Mouse (Mus musculus): ENCODE results near the gene Cdc14a. TPM values are rescaled to one million over a fixed set of nuclear protein-coding genes. Genes with fewer than 3 reads are reported as not detected.

Cdc14a gene
- polyA plus RNA-seq, 1 experiment from 2014 or later, result 9.8 TPM

DNA sequence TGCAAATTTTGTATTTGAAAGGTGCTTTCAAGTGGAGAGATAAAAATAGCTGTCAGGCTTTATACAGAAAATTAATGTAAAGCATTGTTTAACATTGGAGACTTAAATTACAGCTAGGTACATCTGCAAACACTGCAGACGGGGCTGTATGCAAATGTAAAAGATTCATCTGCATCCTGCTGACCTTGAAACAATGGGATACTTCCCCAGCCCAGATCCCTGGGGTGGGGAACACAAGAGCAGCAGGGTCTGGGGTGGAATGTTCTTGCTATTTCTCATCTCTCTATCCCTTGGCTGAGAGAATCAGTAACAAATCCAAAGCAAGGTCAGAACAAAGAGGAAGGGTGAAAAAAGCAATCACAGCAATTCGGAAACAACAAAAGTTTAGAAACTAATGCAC is 139.8 kb downstream of the Cdc14a start:
- peaks cover 15% of the 10 kb centered on the region for H3K4me1 ChIP-seq (replicated peaks)
- peaks cover 5% of the 10 kb centered on the region; the same call in 1 of the 2 replicates for H3K36me3 ChIP-seq
- no peak overlapping the region for H3K4me3 ChIP-seq (replicated peaks)
- H3K9me3 ChIP-seq, result no peaks in the 10 kb centered on the region
- H3K27me3 ChIP-seq, result no peaks in the 10 kb centered on the region
- no peak overlapping the region for H3K27ac ChIP-seq
- WGBS, result 27% methylated on average over 2 of the region's 2 CpGs
- H3K4me2 ChIP-seq (replicated peaks), result no peak overlapping the region
- no peak for ATAC-seq
- no peak overlapping the region for H3K9ac ChIP-seq (replicated peaks)

DNA sequence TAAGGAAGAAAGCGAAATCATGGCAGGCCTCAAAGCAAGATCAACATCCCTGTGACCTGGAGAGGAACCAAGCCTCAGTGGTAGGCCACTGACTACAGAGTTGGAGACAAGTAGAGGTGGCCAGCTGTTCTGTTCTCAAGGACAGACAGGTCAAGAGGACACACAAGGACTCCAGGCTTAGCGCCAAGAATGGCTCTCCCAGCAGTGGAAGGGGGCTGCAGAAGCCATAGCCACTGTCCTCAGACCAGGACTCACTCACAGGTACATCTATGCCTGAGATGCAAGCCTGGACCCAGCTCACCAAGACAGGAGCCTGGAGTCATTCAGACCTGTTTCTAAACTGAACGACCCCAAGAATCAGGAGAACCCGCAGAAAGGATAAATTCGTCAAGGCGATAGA is 142.2 kb downstream of the Cdc14a start:
- H3K9ac ChIP-seq (replicated peaks), result no peak overlapping the region
- no peak for ATAC-seq
- H3K4me3 ChIP-seq (replicated peaks), result no peak overlapping the region
- no peak overlapping the region for H3K4me2 ChIP-seq (replicated peaks)
- H3K4me1 ChIP-seq (replicated peaks), result peaks cover 15% of the 10 kb centered on the region
- WGBS, result 97% methylated on average over 6 of the region's 6 CpGs
- H3K9me3 ChIP-seq, result no peaks in the 10 kb centered on the region
- H3K36me3 ChIP-seq, result no peaks in the 10 kb centered on the region; the same call in 1 of the 2 replicates
- H3K27ac ChIP-seq, result no peak overlapping the region
- H3K27me3 ChIP-seq, result no peaks in the 10 kb centered on the region

DNA sequence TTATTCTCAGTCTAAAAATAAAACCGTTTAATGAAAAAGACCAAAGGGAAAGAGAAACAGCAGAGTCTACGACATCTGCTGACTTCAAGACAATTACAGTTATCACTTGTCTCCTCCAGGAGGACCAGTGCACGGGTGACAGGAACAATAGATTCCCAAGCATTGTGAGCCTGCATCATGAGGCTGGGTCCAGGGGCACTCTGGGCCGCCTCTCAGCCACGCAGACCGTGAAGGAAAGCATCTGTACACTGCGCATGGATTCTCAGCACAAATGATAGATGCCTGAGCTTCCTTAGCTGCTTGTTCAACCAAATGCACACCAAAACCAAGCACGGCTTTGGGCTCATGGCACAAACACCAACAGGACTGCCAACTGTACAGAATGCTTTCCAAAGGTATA is 146.7 kb downstream of the Cdc14a start:
- no peak for ATAC-seq
- no peaks in the 10 kb centered on the region for H3K27me3 ChIP-seq
- no peak overlapping the region for H3K4me2 ChIP-seq (replicated peaks)
- no peaks in the 10 kb centered on the region; the same call in 1 of the 2 replicates for H3K36me3 ChIP-seq
- H3K4me1 ChIP-seq (replicated peaks), result peaks cover 9% of the 10 kb centered on the region
- no peaks in the 10 kb centered on the region for H3K9me3 ChIP-seq
- WGBS, result 77% methylated on average over 8 of the region's 8 CpGs
- H3K27ac ChIP-seq, result no peak overlapping the region
- no peak overlapping the region for H3K4me3 ChIP-seq (replicated peaks)
- no peak overlapping the region for H3K9ac ChIP-seq (replicated peaks)

DNA sequence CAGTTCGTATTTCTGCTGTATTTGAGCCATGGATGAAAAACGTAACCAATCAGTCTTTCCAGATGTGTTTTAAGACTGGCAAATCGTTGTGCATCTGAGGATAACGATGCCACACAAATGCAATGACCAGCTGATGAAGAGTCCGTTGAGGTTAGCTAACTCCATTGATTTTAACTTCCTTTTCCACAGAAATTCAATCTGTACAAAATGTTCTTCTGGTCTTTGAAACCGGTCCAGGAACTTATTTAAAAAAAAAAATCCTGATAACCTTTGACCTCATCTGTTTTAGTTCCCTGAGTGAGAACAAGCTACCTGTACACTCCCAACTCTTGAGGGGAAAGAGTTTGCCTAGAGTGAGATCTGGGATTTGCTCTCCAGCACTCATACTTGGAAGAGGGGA is 152.2 kb downstream of the Cdc14a start:
- H3K27ac ChIP-seq, result no peak overlapping the region
- 94% methylated on average over 6 of the region's 6 CpGs for WGBS
- no peak overlapping the region for H3K4me2 ChIP-seq (replicated peaks)
- ATAC-seq, result no peak
- no peaks in the 10 kb centered on the region for H3K4me1 ChIP-seq (replicated peaks)
- no peaks in the 10 kb centered on the region for H3K36me3 ChIP-seq
- no peaks in the 10 kb centered on the region for H3K9me3 ChIP-seq
- no peak overlapping the region for H3K4me3 ChIP-seq (replicated peaks)
- H3K27me3 ChIP-seq, result no peaks in the 10 kb centered on the region
- H3K9ac ChIP-seq (replicated peaks), result no peak overlapping the region

DNA sequence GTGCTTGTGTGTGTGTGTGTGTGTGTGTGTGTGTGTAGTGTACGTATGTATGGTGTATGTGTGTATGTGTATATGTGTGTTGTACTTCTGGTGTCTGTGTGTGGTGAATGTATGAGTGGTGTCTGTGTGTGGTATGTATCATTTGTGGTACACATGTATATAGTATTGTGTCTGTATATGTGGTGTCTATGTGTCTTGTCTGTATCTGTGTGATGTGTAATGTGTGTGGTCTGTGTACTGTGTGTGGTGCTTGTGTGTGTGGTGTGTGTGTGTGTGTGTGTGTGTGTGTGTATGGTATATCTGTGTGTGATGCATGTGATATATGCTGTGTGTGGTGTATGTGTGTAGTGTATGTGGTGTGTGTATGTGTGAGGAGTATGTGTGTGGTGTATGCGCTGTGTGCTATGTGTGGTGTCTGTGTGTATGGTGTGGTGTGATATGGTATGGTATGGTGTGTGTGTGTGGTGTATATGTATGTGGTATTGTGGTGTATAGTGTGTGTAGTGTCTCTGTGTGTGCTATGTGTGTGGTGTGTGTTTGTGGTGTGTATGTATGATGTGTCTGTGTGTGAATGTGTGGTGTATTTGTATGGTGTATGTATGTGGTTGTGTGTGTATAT is 156.7 kb downstream of the Cdc14a start:
- Histone ChIP-seq H3K9me3 (no peaks in the 10 kb centered on the region), H3K4me2 (replicated peaks) (no peak overlapping the region), H3K4me3 (replicated peaks) (no peak overlapping the region), H3K9ac (replicated peaks) (no peak overlapping the region), H3K27me3 (no peaks in the 10 kb centered on the region), H3K27ac (no peak overlapping the region), H3K4me1 (replicated peaks) (no peaks in the 10 kb centered on the region), H3K36me3 (no peaks in the 10 kb centered on the region)
- ATAC-seq, result 0 out of 2 replicates have a peak, but pooled peaks have one; percentile 43
- 91% methylated on average over 2 of the region's 2 CpGs for WGBS

DNA sequence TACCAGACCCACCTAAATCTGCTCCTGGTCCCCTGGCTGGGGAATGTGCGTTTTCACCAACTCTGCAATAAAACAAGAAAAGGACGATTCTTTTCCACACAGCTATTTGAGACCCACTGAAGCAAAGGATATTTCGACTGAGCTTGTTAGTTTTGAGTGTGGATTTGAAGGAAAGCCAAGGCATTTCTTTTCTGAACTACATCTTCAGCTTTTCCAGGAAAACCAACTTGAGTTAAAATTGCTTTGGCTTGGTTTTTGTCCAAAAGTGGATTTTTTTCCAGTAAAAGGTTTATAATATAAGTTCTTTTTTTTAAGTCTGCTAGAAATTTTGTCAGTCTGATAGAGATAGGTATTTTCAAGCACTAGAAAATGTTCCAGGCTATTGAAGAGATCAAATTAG is 157.5 kb downstream of the Cdc14a start:
- no peak overlapping the region for H3K9ac ChIP-seq (replicated peaks)
- no peak for ATAC-seq
- no peaks in the 10 kb centered on the region for H3K27me3 ChIP-seq
- H3K27ac ChIP-seq, result no peak overlapping the region
- H3K4me3 ChIP-seq (replicated peaks), result no peak overlapping the region
- 82% methylated on average over 3 of the region's 3 CpGs for WGBS
- no peak overlapping the region for H3K4me2 ChIP-seq (replicated peaks)
- no peaks in the 10 kb centered on the region for H3K9me3 ChIP-seq
- no peaks in the 10 kb centered on the region for H3K4me1 ChIP-seq (replicated peaks)
- H3K36me3 ChIP-seq, result no peaks in the 10 kb centered on the region

DNA sequence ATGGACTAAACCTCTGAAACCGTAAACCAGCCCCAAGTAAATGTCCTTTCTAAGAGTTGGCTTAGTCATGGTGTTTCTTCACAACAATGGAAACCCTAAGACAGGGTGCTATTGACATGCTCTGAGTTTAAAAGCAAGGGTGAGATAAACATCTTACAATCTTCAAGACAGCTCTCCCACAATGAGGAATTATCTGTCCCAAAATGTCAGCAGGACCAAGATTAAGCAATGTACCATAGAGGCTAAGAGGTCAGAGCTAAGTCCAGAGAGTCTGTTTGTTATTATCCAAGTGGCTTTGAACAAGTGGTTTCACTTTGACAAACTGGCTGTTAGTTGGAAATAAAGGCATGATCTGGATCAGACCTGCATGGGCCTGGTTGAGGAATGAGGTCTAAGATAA is 159.9 kb downstream of the Cdc14a start:
- no peaks in the 10 kb centered on the region for H3K27me3 ChIP-seq
- H3K4me2 ChIP-seq (replicated peaks), result no peak overlapping the region
- no peaks in the 10 kb centered on the region for H3K36me3 ChIP-seq
- no peak for ATAC-seq
- no peaks in the 10 kb centered on the region for H3K9me3 ChIP-seq
- H3K9ac ChIP-seq (replicated peaks), result no peak overlapping the region
- WGBS, result 72% methylated on average over 1 of the region's 1 CpGs
- no peaks in the 10 kb centered on the region for H3K4me1 ChIP-seq (replicated peaks)
- H3K27ac ChIP-seq, result no peak overlapping the region
- no peak overlapping the region for H3K4me3 ChIP-seq (replicated peaks)

DNA sequence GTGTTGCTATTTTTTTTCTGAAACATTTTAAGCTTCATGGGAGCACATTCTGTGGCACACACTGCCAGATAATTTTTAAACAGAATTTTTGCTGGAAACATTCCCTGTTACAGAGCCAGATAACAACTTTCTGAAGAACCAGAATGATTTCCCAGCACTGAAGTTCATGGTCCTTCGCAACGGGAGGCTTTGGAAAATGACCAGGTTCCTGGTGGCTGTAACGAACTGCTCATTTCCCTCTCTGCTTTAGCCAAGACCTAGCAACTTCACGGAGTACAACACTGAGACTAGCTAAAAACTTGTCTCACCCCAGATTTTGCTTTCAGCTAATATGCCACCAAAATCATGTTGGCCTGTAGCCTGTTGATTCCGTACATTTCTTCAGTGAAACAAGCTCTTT is 160.8 kb downstream of the Cdc14a start:
- no peaks in the 10 kb centered on the region for H3K9me3 ChIP-seq
- no peak overlapping the region for H3K27ac ChIP-seq
- H3K27me3 ChIP-seq, result no peaks in the 10 kb centered on the region
- no peak for ATAC-seq
- H3K4me2 ChIP-seq (replicated peaks), result no peak overlapping the region
- H3K9ac ChIP-seq (replicated peaks), result no peak overlapping the region
- H3K4me1 ChIP-seq (replicated peaks), result no peaks in the 10 kb centered on the region
- H3K4me3 ChIP-seq (replicated peaks), result no peak overlapping the region
- H3K36me3 ChIP-seq, result no peaks in the 10 kb centered on the region
- 93% methylated on average over 5 of the region's 5 CpGs for WGBS

DNA sequence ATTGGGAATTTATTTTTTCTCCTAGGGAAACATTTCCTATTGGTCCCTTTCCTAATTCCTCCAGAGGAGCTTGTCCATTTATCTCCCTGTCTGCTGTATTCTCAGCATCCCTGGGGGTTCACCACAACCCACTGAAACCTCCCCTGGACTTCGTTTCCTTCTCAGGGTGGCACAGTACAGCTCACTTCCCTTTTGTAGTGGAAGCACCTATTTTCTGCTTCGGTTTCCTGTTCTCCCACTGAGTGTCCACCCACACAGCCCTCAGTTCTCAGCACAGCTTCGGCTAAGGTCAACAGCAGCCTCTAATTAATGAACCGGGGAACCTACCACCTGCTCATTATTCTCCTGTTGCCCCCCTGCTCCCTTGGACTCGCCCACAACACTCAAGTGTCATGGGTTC is 167.7 kb downstream of the Cdc14a start:
- Histone ChIP-seq H3K36me3 (no peaks in the 10 kb centered on the region), H3K9ac (replicated peaks) (no peak overlapping the region), H3K27me3 (peaks cover 39% of the 10 kb centered on the region), H3K27ac (no peak overlapping the region), H3K9me3 (no peaks in the 10 kb centered on the region), H3K4me2 (replicated peaks) (no peak overlapping the region), H3K4me3 (replicated peaks) (no peak overlapping the region), H3K4me1 (replicated peaks) (peaks cover 23% of the 10 kb centered on the region)
- WGBS, result 67% methylated on average over 5 of the region's 5 CpGs
- no peak for ATAC-seq

DNA sequence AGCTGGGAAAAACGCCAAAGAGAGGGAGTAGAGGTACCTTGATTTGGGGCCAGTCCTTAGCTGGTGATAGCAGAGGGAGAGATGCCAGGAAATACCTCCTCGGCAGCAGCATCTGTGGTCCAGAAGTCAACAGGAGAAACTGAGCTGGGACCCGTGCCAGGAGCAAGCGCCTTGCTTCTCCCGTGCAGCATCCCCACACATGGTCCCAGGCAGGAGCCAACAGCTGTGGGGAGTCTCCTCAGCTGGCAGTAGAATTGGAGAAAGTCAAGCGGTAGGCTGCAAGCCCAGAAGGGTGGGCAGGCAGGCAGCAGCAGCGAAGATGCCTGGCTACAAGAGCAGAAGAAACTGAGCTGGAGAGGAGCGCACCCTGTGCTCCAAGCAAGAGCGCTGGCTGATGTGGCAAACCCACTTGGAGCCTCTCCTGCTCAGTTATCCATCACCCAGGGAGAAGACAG is 170.7 kb downstream of the Cdc14a start, which contains the start of gene Gpr88:
Gene Gpr88, minus strand, starts transcription at position 427 of the 455 bp plus-strand sequence.
- Histone ChIP-seq H3K27me3 (peaks cover 64% of the 10 kb centered on the region), H3K4me3 (replicated peaks) (peak within 1 kb of the TSS; percentile 64), H3K27ac (no peak within 1 kb of the TSS; the same call in 1 of the 2 replicates), H3K4me2 (replicated peaks) (peak within 1 kb of the TSS; percentile 100), H3K9ac (replicated peaks) (peak within 1 kb of the TSS; percentile 67), H3K36me3 (no peaks in the 10 kb centered on the region), H3K4me1 (replicated peaks) (peaks cover 25% of the 10 kb centered on the region), H3K9me3 (no peaks in the 10 kb centered on the region)
- 2% methylated on average over 9 of the region's 9 CpGs for WGBS
- peak; percentile 24; the same call in 1 of the 2 replicates for ATAC-seq

DNA sequence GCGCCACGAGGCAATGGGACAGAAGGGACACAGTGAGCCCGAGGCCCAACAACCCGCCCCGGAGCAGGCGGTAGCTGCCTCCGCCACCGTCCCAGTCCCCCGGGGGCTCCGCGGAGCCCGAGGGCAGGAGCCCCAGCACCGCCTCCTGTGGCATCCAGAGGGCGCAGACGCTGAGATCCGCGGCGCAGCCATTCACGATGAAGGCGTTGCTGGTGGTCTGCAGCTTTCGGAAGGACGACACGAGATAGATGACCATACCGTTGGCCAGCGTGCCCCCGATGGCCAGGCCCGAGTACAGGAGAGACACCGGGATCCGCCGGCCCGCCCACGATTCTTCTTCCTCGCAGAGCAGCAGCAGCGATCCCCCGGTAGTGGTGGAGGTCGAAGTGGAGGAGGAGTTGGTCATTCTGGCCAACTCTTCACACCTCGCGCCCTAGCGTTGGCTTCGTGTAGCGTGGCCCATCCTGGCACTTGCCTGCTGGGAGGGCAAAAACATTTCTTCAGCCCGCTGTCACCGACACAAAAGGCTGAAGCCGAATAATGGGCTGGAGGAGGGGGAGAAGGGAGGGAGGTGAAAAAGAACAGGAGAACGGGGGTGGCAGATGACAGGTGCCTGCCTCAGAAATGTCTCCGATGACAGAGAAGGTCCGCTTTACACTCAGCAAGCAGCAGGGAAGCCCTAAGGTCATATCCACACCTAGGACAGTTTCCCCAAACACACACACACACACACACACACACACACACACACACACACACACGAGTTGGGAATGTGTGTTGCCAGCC is 171.4 kb downstream of the Cdc14a start:
- peaks cover 25% of the 10 kb centered on the region for H3K4me1 ChIP-seq (replicated peaks)
- under 1% methylated on average over 48 of the region's 48 CpGs for WGBS
- no peaks in the 10 kb centered on the region for H3K9me3 ChIP-seq
- H3K9ac ChIP-seq (replicated peaks), result peak overlapping the region; percentile 67
- peak; percentile 18 for ATAC-seq
- peak overlapping the region; percentile 100 for H3K4me2 ChIP-seq (replicated peaks)
- peaks cover 68% of the 10 kb centered on the region for H3K27me3 ChIP-seq
- H3K36me3 ChIP-seq, result no peaks in the 10 kb centered on the region
- no peak overlapping the region; the same call in 1 of the 2 replicates for H3K27ac ChIP-seq
- H3K4me3 ChIP-seq (replicated peaks), result peak overlapping the region; percentile 64

DNA sequence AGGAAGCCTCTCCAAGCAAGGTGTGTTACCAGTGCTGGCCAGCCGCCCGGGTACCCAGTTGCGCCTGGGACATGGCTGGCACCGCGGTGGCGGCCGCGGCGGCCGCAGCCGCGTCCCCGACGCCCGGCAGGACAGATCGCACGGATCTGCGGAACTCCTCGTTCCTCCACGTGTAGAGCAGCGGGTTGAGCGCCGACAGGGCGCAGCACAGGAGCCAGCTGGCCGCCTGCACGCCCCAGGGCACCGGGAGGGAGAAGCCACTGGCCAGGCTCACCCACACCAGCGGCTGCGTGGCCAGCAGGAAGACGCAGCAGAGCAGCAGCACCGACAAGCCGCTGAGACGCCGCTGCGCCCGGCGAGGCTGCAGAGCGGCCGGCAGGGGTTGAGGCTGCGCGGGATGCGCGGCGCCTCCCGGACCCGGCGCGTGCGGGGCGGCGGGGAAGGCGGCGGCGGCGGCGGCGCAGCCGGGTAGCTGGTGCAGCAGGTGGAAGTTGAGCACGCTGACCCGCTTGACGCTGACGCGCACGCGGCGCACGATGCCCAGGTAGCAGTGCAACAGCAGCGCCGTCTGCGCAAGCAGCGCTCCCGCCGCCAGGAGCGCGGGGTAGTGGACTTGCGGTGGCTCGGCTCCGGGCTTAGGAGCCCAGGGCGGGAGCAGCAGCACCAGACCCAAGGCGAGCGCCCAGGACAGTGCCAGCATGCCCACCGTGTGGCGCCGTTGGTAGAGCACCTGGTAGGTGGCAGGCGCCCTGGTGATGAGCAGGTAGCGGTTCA is 172.2 kb downstream of the Cdc14a start:
- peak; percentile 85 for ATAC-seq
- peaks cover 25% of the 10 kb centered on the region for H3K4me1 ChIP-seq (replicated peaks)
- no peak overlapping the region for H3K27ac ChIP-seq
- peak overlapping the region; percentile 100 for H3K4me2 ChIP-seq (replicated peaks)
- peak overlapping the region; percentile 67 for H3K9ac ChIP-seq (replicated peaks)
- WGBS, result under 1% methylated on average over 82 of the region's 86 CpGs
- H3K9me3 ChIP-seq, result no peaks in the 10 kb centered on the region
- H3K4me3 ChIP-seq (replicated peaks), result peak overlapping the region; percentile 64
- peaks cover 68% of the 10 kb centered on the region for H3K27me3 ChIP-seq
- H3K36me3 ChIP-seq, result no peaks in the 10 kb centered on the region

Measured in midbrain, embryonic 13.5 days (tissue).